Mouse (Mus musculus) heart, postnatal 25 days (tissue): Measurements from ENCODE around the gene Scube2. TPM values are rescaled to one million over a fixed set of nuclear protein-coding genes. Genes with fewer than 3 reads are reported as not detected.

Experiments
- DNase-seq: peaks from one replicate; pipeline ENCODE4 v3.0.0; 2022; ENCODE audit warnings: low spot score
- intact Hi-C: fragments of 180-260 bp; cut with DNase I; formaldehyde crosslinking; loops from one replicate; pipeline ENCODE4 v1.15.1; 2025
- total RNA-seq, 2 experiments: library from RNA; stranded (reverse); gene quantifications; 2 replicates each; pipeline ENCODE4 v1.2.3; 2021

Scube2 gene
- total RNA-seq, 2 experiments from 2014 or later, result 22.6 to 24.0 TPM

DNA sequence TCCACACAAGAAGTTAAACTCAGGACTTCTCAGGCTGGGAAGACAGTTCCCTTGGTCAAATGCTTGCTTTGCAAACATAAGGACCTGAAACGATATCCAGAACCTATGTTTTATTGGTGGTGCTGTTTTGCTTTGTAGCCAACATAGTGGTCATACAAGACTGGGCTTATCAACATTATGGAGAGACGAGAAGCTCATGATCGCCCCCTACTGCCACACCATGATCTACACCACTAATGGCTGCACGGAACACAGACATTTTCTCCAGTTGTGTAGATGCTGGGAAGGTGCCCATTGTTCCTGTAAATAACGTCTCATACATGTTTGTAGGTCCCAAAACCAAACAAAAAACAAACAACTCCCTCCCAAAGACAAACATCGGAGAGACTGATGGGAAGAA is 60.6 kb downstream of the Scube2 start:
- intact Hi-C loops, result no loop called here
- no peak for DNase-seq

DNA sequence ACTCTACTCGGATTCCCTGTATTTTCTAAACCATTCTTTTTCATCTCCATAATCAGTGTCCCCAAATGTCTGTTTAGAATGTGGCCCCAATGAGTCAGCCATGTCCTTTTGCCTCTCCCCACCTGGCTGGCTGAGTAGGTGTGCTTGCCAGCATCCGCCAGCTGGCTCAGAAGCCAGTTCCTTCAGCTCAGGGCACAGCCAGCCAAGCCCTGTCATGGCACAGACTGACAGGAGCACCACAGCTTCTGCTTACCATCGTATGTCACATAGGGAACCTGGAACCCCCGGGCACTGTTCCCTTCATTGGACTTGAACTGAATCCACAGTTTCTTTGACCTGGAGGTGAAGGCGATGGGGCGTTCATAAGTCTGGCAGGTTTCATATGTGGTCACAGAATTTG is 61.1 kb downstream of the Scube2 start:
- DNase-seq, result no peak
- intact Hi-C loops, result no loop called here

DNA sequence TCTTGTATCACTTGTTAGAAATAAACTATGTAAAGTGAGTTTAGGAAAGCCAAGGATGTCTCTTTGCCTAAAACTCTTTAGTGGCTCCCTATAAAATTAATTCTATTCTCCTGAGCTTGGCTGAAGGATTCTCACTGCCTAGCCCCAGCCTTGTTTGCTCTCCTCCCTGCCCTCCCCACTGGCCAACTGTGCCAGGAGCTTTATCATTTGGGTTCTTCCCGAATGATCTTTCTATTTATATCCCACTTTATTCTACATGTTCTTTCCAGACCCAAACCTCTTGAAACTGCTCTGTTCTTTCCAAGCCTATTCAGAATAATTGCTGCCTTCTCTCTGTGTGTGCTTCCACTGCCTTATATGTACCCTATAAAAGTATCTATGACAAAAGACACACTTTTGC is 62.0 kb downstream of the Scube2 start:
- no peak for DNase-seq
- intact Hi-C loops, result no loop called here

DNA sequence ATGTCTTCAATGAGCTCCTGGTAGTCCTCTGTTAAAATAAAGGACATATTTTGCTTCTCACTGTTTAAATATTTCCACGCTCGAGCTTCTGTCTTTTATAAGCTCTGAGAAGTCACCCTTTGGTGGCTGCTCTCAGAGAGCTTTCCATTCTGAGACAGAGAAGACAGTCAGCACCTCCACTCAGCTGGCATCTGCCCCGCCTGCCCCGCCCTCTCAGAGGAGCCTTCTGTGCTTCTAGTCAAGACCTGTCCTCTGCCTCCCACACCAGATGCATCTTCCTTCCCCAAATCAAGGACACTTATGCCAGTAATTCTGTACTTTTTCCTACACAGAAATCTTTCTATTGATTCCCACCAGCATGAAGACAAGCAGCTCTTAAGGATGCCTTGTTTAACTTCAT is 64.9 kb downstream of the Scube2 start:
- no peak for DNase-seq
- intact Hi-C loops, result no loop called here

DNA sequence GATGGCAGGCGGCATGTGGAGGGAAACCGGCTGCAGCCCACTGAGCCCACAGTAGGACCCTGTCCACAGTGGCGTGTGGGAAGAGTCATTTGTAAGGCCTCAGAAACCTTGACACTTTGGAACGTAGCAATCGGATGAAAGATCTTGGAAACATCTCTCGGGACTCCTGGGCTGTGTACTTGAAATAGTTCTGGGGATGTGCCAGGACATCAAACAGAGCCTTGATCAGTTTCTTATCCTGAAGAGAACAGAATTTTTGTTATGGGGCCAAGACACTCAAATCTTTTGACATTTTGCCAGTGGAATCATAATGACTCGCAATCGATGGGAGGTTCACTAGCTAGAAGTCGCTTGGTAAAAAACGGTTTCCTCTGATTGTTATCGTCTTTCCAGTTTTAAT is 66.3 kb downstream of the Scube2 start:
- no peak for DNase-seq
- intact Hi-C loops, result no loop called here

DNA sequence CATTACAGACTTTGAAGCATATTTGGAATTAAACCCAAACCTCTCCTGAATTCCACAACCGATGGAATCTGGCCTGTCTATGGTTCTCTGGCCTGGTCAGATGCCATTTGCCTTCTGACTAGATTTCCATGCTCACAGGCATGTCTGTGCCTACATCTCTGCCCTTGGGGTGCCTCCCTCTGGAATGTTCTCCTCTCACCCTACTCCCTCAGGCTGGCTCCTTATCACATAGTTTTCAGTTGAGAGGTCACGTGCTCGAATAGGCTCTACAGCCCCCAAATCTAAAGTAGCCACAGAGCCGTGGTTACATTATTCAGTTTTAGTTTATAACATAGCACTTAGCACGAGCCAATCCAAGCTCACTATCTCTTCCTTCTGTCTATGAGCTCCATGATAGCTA is 69.9 kb downstream of the Scube2 start:
- no peak for DNase-seq
- intact Hi-C loops, result no loop called here

DNA sequence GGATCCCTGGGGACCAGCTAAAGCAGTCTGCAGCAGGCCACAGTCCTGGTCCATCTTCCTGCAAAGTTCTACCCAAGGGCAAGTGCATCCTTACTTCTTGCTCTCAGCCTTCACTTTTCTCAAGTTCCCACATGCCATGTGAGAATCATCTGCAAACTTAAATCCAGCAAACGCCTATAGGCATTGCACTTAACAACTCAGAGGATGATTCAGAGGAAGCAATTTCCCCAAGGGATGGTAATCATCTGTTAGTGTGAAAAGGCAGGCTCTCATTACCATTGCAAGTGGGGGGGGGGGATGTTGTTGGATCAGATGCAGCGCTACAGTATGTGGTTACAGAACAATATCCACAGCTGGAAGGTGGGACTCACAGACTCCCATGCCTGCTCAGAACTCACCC is 70.9 kb downstream of the Scube2 start:
- no peak for DNase-seq
- intact Hi-C loops, result loop anchor here (5.0 kb wide), 1 partner anchor 83 kb away; no protein-coding TSS in a partner anchor

DNA sequence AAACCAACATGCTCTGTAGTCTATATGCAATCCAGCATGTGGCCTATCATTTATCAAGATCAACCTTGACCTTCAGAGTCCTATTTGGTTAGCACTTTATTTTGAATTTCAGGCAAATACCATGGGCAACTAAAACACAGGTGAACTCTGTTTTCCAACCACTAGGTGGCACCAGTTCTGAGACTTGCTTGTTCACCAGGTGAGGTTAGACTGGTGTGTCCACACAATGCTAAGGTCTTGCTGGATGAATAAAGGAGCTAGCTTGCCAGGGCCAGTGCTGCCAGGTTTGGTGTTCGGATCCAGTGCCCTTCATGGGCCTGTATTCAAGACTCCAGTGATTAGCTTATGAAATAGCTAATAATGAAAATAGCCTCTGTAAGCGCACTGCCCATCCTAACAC is 72.7 kb downstream of the Scube2 start:
- intact Hi-C loops, result loop anchor here (2.0 to 5.0 kb wide), 2 partner anchors 85 to 100 kb away; no protein-coding TSS in a partner anchor

DNA sequence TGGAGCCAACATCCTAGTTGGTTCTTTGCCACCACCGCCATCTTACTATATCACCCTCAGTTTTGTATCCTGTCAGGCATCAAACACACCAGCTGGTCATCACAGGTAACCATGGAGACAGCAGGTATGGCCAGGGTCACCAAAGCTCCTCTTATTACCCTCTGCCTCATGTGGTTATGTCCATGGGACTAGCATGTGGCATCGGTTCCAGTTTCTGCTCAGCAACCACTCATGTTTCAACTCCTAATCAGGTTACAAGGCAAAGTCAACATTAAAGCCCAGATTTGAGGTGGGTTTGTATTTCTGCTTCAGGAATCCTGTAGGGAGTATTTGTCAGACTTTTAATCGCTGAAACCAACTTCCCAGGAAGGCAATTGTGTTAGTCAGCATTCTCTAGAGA is 74.7 kb downstream of the Scube2 start:
- intact Hi-C loops, result loop anchor here (5.0 kb wide), 1 partner anchor 86 kb away; no protein-coding TSS in a partner anchor

More for the DNA sequence above, 72.7 kb downstream of the Scube2 start:
- no peak for DNase-seq

DNA sequence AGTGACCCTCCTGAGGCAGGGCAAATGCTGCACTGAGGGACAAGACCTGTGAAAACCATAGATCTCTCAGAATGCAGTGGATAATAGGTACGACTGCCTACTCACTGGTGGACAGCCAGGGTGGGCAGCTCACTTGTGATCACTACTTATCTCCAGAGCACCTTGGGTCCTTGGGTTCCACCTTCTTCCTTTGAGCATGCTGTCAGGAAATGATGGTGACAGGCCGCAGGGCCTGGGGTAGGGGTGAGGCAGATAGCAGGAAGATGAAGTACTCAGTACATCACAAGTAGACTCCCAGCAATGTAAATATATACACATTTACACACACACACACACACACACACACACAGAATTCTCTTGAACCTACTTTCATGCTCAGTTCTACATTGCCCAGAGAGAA is 77.6 kb downstream of the Scube2 start:
- intact Hi-C loops, result no loop called here
- DNase-seq, result no peak

More for the DNA sequence above, 74.7 kb downstream of the Scube2 start:
- no peak for DNase-seq

DNA sequence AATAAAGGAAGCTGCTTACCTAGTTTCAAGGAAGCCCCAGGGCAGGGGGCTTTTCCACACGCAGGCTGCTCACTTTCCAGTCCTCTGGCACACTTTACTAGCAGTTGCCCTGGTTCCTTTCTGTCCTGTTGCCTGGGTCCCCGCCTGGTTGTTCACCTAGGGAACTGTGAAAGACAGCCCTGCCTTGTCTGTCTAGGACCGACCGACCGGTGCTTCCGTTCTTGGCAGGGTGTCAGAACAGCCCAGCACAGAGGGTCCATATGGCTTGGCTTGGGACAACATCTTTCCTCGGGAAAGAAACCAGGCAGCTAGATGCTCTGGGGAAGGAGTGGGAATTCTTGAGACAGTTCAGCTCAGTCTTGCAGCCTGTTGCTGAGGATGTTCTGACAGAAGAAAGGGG is 82.2 kb downstream of the Scube2 start:
- no peak for DNase-seq
- intact Hi-C loops, result no loop called here

DNA sequence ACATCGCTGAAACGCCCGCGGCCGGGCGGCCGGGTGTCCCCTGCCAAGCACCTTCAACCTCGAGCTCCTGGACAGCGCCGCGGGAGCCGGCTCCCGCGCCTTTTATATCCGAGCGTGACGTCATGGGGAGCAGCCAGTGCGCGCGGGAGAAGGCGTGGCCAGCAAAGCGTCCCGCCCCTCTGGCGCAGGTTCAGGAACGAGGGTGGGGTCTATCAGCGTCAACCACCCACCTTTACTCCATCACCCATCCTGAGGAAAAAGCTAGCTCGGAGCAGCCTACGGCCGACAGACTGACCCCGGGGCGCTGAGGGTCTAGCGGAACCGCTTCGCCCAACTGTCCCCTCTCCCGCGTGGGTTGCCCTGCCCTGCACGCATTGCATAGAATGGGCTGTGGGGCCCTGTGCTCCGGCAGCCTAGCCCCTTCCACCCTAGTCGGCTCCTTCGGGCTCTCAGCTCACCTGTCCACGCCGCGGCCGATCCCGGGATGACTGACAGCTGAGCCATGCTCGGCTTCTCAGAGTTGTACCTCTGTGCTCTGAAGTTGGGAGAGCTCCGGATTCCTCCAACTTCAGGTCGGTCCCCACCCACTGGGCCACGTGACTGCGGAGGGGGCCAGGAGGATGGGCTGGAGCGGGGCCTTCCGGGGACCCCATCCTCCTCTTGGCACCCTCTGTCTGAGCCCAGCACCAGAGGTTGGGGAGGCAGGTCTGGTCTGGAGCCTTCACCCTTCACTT is 83.8 kb downstream of the Scube2 start, which contains the start of gene Nrip3:
Nrip3 (minus strand) TSS at position 556 of the 734 bp plus-strand sequence.
- intact Hi-C loops, result no loop called here
- peak; percentile 9 for DNase-seq

DNA sequence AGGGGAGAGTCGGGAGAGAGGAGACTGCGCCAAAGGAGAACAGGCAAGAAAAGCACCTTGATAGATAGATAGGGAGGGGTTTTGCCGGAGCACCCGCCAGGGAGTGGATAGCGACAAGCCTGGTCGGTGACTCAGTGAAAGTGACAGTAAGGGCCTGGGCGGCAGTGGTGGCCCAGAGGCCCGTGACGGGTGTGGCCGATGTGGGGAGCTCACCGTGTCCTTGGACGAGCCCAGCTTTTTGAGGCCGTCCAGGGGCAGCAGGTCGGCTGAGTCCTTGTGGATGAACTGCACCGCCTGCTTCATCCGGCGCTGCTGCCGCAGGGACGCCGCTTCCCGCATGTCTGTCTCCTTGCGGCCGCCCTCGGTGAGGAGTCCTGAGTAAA is 84.4 kb downstream of the Scube2 start:
- no peak for DNase-seq

DNA sequence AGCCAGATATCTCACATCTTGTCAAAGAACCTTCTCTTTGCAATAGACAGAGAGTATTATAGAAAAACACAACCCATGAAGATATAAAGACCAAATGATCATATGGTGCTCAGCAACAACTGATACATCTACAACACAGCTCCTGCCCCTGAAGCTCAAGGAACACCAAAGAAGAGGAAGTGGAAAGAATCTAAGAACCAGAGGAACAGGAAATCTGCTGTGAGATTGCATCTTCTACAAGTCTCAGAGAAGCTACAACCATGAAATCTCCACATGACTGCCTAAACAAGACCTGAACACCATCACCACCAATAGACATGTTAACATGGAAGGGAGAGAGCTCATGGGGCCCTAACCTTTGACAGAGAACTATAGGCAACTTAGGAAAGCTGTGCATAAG is 93.2 kb downstream of the Scube2 start:
- DNase-seq, result no peak
- intact Hi-C loops, result no loop called here

More for the DNA sequence above, 84.4 kb downstream of the Scube2 start:
- intact Hi-C loops, result no loop called here

DNA sequence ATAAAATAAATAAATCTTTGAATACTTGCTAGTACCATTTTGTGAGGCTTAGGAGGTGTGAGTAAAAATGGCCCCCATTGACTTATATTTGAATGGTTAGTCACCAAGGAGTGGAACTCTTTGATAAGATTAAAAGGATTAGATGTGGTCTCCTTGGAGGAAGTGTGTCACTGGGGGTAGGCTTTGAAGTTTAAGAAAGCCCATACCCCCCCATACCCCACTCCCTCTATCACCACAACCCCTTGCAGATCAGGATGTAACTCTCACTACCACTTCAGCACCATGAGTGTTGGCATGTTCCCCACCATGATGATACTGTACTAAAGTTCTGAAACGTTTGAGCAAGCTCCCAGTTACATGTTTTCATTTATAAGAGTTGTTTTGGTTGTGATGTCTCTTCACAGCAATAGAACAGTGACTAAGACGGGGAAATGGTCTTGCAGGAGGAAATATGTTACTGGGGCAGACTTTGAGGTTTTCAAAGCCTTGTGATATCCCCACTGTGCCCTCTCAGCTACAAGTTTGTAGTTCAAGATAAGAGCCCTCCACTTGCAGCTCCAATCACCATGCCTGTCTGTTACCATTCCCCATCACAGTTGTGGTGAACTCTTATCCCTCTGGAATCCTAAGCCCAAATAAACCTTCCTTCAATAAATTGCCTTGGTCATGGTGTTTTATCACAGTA is 96.6 kb downstream of the Scube2 start:
- DNase-seq, result no peak
- intact Hi-C loops, result no loop called here

DNA sequence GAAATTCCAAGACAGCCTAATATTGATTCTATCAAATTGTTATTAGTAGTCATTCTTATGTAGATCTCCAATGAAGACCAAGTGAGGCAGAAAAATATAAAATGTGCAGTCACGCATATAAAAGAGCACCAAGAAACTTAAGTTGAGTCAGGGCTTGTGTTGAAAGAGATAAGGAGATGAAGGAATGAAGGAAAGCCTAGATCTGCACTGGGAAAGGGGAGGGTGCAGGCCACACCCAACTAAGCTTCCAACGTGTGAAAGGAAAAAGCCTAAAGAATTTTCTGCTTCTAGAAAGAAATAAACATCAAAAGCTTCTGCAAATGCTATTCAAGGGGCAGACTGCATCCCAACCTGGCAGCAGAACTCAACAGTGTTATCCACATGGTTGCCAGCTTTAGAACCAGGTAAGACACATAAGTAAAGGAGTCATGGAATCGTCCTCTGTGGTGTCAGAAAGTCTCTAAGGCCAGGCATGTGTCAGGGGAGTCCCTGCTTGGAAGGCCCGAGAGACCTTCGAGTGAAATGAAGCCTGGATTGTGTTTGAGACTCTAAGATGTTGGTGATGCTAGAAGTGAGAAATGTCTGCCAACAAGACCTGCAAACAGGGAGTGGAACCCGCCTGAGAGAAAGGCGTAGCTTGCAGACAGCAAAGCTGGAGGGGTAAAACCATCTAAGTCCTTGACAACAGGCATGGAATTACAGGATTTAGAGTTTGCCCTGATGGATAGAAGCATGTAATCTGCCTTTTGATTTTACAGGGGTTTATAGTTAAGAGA is 97.7 kb downstream of the Scube2 start:
- intact Hi-C loops, result no loop called here

DNA sequence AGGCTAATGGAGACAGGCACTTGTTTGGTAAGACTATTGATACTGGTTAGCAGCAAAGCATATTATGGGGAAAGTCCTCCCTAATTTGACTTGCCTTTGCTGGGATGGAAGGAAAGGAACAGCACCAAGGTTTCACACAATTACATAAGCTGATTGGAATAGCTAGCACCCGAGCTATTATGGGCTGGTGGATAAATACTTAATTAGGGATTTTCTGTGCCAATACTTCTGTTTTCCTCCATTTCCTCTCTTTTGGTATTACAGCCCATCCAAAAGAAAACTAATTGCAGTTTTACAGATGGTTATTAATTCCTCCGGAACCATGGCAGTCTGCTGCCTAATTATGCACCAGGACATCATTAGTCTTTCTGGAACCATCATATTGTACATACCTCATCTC is 101.5 kb downstream of the Scube2 start:
- intact Hi-C loops, result no loop called here

More for the DNA sequence above, 97.7 kb downstream of the Scube2 start:
- no peak for DNase-seq

DNA sequence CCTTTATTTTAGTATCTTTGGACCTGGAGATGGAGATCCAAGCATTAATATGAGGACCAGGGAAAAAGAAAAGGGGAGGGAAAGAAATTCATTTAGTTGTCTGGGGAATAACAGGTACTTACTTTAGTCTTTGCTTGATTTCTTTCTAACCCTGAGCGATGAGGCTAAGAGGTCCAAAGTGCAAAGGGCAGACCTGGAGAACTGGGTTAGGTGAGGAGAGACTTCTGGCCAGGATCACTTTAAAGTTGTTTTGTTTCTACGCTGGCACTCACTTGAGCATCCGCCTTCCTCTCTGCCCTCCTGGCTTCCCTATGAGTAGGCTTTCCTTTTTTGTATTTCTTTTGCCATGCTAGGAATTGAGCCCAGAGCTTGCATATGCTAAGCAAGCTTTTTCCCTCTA is 109.2 kb downstream of the Scube2 start:
- intact Hi-C loops, result no loop called here

More for the DNA sequence above, 101.5 kb downstream of the Scube2 start:
- DNase-seq, result no peak

DNA sequence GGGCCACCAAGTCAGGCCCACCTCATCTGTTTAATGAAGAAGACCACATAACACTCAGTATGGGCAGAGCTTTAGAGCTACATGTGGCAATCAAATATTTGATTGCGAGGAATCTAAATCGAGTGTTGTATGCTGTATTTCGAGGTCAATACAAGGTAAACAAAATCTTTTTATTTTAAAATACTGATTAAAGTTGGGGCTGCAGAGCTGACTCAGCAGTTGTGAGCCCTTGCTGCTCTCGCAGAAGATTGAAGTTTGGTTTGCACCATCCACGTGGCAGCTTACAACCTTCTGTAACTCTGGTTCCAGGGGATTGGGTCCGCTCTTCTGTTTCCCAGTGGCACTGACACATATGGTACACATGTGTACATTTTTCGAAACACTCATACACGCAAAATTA is 111.4 kb downstream of the Scube2 start:
- no peak for DNase-seq
- intact Hi-C loops, result no loop called here

More for the DNA sequence above, 109.2 kb downstream of the Scube2 start:
- DNase-seq, result no peak
